Mouse (Mus musculus) myocyte (in vitro differentiated cells): ENCODE measurements at regions not wholly inside any gene's neighbourhood (a gene's known extent, or its start where the extent isn't known, plus 50 kb on each side); places are given as distances from the start of the nearest gene placed in this dataset.

Source experiments
- H3K27me3 ChIP-seq: one replicate; pipeline ENCODE4 v1.6.1; 2011; ENCODE audit not compliant: control insufficient read depth, insufficient read depth, insufficient read length
- H3K36me3 ChIP-seq: one replicate; pipeline ENCODE4 v1.6.1; 2011; ENCODE audit not compliant: control insufficient read depth, insufficient read depth
- H3K4me2 ChIP-seq: one replicate; pipeline ENCODE4 v1.6.1; 2011; ENCODE audit warnings: low read depth, control low read depth
- H3K4me3 ChIP-seq: one replicate; pipeline ENCODE4 v1.5.1; 2011; ENCODE audit warnings: mild to moderate bottlenecking, control low read depth, moderate library complexity
- H3K79me2 ChIP-seq: one replicate; pipeline ENCODE4 v1.6.1; 2011; ENCODE audit not compliant: control insufficient read depth, insufficient read depth
- H3ac ChIP-seq: one replicate; pipeline ENCODE4 v1.6.1; 2011; ENCODE audit not compliant: control insufficient read depth, insufficient read length
- CEBPB ChIP-seq: IDR thresholded peaks from 2 replicates; pipeline ENCODE4 v1.6.1; 2011; ENCODE audit warnings: mild to moderate bottlenecking, moderate library complexity; ENCODE audit not compliant: poor library complexity, insufficient read depth, severe bottlenecking
- E2F4 ChIP-seq: IDR thresholded peaks from one replicate; pipeline ENCODE4 v1.6.1; 2011; ENCODE audit warnings: mild to moderate bottlenecking, control low read depth, moderate library complexity; ENCODE audit not compliant: insufficient read depth
- MAX ChIP-seq: IDR thresholded peaks from one replicate; pipeline ENCODE4 v1.6.1; 2011; ENCODE audit warnings: low read depth, mild to moderate bottlenecking, control low read depth
- MYOD1 ChIP-seq, 3 experiments: IDR thresholded peaks; one replicate each; pipeline ENCODE4 v1.6.1; 2011; ENCODE audit warnings: control low read depth in 2 of 3, low read depth in 2 of 3, mild to moderate bottlenecking in 2 of 3, moderate library complexity in 1 of 3; ENCODE audit not compliant: insufficient read length in 2 of 3, control insufficient read depth in 1 of 3
- MYOG ChIP-seq, 3 experiments: IDR thresholded peaks; one replicate each; pipeline ENCODE4 v1.6.1; 2011; ENCODE audit warnings: control low read depth in 2 of 3, low read depth in 2 of 3, mild to moderate bottlenecking in 2 of 3; ENCODE audit not compliant: insufficient read length in 2 of 3, control insufficient read depth in 1 of 3, insufficient read depth in 1 of 3
- POLR2A ChIP-seq: IDR thresholded peaks from one replicate; pipeline ENCODE4 v1.6.1; 2011; ENCODE audit warnings: low read depth, mild to moderate bottlenecking, control low read depth, moderate library complexity; ENCODE audit not compliant: insufficient read length
- POLR2AphosphoS2 ChIP-seq: IDR thresholded peaks from one replicate; pipeline ENCODE4 v1.6.1; 2011; ENCODE audit warnings: low read depth, control low read depth; ENCODE audit not compliant: insufficient read length
- REST ChIP-seq: IDR thresholded peaks from one replicate; pipeline ENCODE4 v1.6.1; 2011; ENCODE audit warnings: mild to moderate bottlenecking, control low read depth, moderate library complexity; ENCODE audit not compliant: insufficient read depth, insufficient read length
- SRF ChIP-seq: IDR thresholded peaks from one replicate; pipeline ENCODE4 v1.6.1; 2011; ENCODE audit warnings: low read depth; ENCODE audit not compliant: control insufficient read depth, insufficient read length
- TCF12 ChIP-seq: IDR thresholded peaks from one replicate; pipeline ENCODE4 v1.6.1; 2011; ENCODE audit warnings: mild to moderate bottlenecking, control low read depth; ENCODE audit not compliant: poor library complexity, insufficient read depth, severe bottlenecking
- TCF3 ChIP-seq: IDR thresholded peaks from one replicate; pipeline ENCODE4 v1.6.1; 2011; ENCODE audit warnings: low read depth, control low read depth; ENCODE audit not compliant: insufficient read length
- USF1 ChIP-seq: IDR thresholded peaks from one replicate; pipeline ENCODE4 v1.6.1; 2011; ENCODE audit warnings: low read depth, mild to moderate bottlenecking, control low read depth, moderate library complexity

- no peak overlapping the region for H3K4me2 ChIP-seq
- H3K27me3 ChIP-seq: no peaks in the 10 kb centered on the region
- no peaks in the 10 kb centered on the region for H3K36me3 ChIP-seq
- H3K4me3 ChIP-seq: no peak overlapping the region
- no peaks in the 10 kb centered on the region for H3K79me2 ChIP-seq
- no peak overlapping the region for H3ac ChIP-seq
- TF ChIP-seq MYOD1 (IDR thresholded peaks at IDR 0.05; ENCODE audit: control insufficient read depth in 1 of 3, insufficient read length in 2 of 3, low read depth in 2 of 3) (peak in 2 of 3 experiments; percentile 5 to 85), POLR2AphosphoS2 (no peak), MYOG (IDR thresholded peaks at IDR 0.05; ENCODE audit: control insufficient read depth in 1 of 3, insufficient read depth in 1 of 3, insufficient read length in 2 of 3, low read depth in 2 of 3) (peak in 1 of 3 experiments; percentile 27)
Observed at GRCm38 (mm10) chr3:107814280-107814679, 54.0 kb upstream of the Csf1 start.

DNA sequence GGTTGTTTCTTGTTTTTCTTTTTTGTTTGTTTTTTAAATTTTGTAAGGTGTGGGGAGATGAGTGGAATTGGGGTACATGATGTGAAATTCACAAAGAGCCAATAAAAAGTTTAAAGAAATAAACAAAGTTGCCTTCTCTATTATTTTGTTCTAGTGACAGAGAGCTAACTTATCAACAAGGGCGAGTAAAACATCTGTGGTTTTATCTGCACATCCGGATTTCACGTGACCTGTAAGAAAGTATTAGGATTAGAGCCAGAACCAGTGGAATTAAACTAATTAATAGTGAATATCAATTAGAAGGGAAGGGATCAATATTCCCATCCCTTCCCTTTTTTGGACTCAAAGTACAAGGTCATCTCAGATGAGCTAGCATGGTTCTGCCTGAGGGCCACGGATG lies 52.6 kb upstream of the Csf1 start:
- H3K4me3 ChIP-seq: no peak overlapping the region
- H3K36me3 ChIP-seq: no peaks in the 10 kb centered on the region
- H3ac ChIP-seq: no peak overlapping the region
- no peak for TF ChIP-seq POLR2AphosphoS2
- TF ChIP-seq TCF3: no peak
- no peak for TF ChIP-seq POLR2A
- no peak for TF ChIP-seq MAX
- TF ChIP-seq E2F4: no peak
- no peak for TF ChIP-seq SRF
- no peak for TF ChIP-seq REST
- TF ChIP-seq MYOG (IDR thresholded peaks at IDR 0.05; ENCODE audit: control insufficient read depth in 1 of 3, insufficient read depth in 1 of 3, insufficient read length in 2 of 3, low read depth in 2 of 3): no peak
- no peak for TF ChIP-seq CEBPB
- no peak for TF ChIP-seq TCF12
- TF ChIP-seq USF1: no peak
- TF ChIP-seq MYOD1 (IDR thresholded peaks at IDR 0.05; ENCODE audit: control insufficient read depth in 1 of 3, insufficient read length in 2 of 3, low read depth in 2 of 3): no peak
- no peak overlapping the region for H3K4me2 ChIP-seq
- no peaks in the 10 kb centered on the region for H3K27me3 ChIP-seq
- no peaks in the 10 kb centered on the region for H3K79me2 ChIP-seq

GRCm38 (mm10) chr3:107812341-107812740 lies 52.1 kb upstream of the Csf1 start:
- H3K4me3 ChIP-seq: no peak overlapping the region
- TF ChIP-seq MYOG (IDR thresholded peaks at IDR 0.05; ENCODE audit: control insufficient read depth in 1 of 3, insufficient read depth in 1 of 3, insufficient read length in 2 of 3, low read depth in 2 of 3): no peak
- TF ChIP-seq MAX: no peak
- TF ChIP-seq TCF3: no peak
- TF ChIP-seq E2F4: no peak
- TF ChIP-seq CEBPB: no peak
- TF ChIP-seq REST: no peak
- no peak for TF ChIP-seq SRF
- TF ChIP-seq TCF12: no peak
- no peak overlapping the region for H3K4me2 ChIP-seq
- no peaks in the 10 kb centered on the region for H3K36me3 ChIP-seq
- no peaks in the 10 kb centered on the region for H3K27me3 ChIP-seq
- no peak overlapping the region for H3ac ChIP-seq
- no peaks in the 10 kb centered on the region for H3K79me2 ChIP-seq

- H3K79me2 ChIP-seq: no peaks in the 10 kb centered on the region
- TF ChIP-seq POLR2A (no peak), TCF12 (no peak), REST (no peak), CEBPB (no peak), MYOD1 (IDR thresholded peaks at IDR 0.05; ENCODE audit: control insufficient read depth in 1 of 3, insufficient read length in 2 of 3, low read depth in 2 of 3) (no peak), MAX (no peak), E2F4 (no peak), USF1 (no peak), SRF (no peak), POLR2AphosphoS2 (no peak), MYOG (IDR thresholded peaks at IDR 0.05; ENCODE audit: control insufficient read depth in 1 of 3, insufficient read depth in 1 of 3, insufficient read length in 2 of 3, low read depth in 2 of 3) (no peak), TCF3 (no peak)
- no peaks in the 10 kb centered on the region for H3K27me3 ChIP-seq
- H3K4me3 ChIP-seq: no peak overlapping the region
- H3ac ChIP-seq: no peak overlapping the region
- no peaks in the 10 kb centered on the region for H3K36me3 ChIP-seq
- H3K4me2 ChIP-seq: no peak overlapping the region
Observed at GRCm38 (mm10) chr3:107810452-107811050, 50.3 kb upstream of the Csf1 start.
